Mouse (Mus musculus): ENCODE data around the gene Ap3d1. TPM values are rescaled to one million over a fixed set of nuclear protein-coding genes. Genes with fewer than 3 reads are reported as not detected.

Ap3d1 gene
- polyA plus RNA-seq, 1 experiment from 2014 or later, result 125 TPM

DNA sequence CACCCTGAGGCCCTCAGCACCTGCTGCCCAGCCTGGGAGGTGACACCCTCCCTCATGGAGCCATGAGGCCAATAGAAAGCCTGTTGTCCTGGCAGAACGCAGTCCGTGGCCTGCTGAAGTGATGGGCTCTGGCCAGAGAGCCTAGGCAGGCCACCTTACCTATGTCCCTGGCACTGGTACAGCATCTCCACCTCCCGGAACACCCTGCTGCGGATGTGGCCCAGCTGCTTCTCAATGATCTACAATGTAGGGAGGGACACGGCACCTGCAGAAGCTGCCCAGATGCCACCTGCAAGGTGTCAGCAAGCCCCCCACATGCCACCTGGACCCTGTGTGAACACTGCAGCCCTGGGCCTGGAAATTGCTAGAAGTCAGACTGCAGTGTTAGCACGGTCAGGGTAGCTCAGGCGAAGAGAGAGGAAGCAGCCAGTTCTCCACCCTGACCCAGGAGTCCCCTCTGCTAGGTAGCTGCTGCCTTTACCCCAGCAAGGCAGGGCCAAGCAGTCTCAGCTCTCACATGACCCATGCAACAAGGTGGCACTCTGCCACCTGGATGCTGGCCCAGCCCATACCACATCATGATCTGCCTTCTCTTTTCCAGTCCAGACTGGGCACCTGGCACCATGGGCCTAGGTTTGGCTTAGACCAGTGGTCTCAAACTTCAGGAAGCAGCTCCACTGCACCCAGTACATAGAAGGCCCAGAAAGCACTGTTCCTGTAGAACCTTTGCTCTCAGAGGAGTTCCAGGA, 72.2 kb downstream of the Ap3d1 start:
- 93% methylated on average over 7 of the region's 7 CpGs for WGBS
- Histone ChIP-seq H3K27me3 (ENCODE audit: control insufficient read depth, insufficient read depth, low read length) (no peaks in the 10 kb centered on the region), H3K4me2 (ENCODE audit: low read depth, low read length) (no peak overlapping the region), H3K36me3 (ENCODE audit: control insufficient read depth, insufficient read depth, low read length) (peaks cover 55% of the 10 kb centered on the region), H3K9ac (replicated peaks; ENCODE audit: low read depth, low read length) (no peak overlapping the region), H3K9me3 (ENCODE audit: control insufficient read depth, low read length) (no peaks in the 10 kb centered on the region), H3K27ac (ENCODE audit: low read depth, low read length) (0 out of 2 replicates have a peak overlapping the region, but pooled peaks have one; percentile 35), H3K4me3 (ENCODE audit: low read depth, low read length) (no peak overlapping the region), H3K4me1 (ENCODE audit: control insufficient read depth, insufficient read depth, low read length) (peaks cover 29% of the 10 kb centered on the region)
- ATAC-seq (ENCODE audit: low read depth), result no peak

DNA sequence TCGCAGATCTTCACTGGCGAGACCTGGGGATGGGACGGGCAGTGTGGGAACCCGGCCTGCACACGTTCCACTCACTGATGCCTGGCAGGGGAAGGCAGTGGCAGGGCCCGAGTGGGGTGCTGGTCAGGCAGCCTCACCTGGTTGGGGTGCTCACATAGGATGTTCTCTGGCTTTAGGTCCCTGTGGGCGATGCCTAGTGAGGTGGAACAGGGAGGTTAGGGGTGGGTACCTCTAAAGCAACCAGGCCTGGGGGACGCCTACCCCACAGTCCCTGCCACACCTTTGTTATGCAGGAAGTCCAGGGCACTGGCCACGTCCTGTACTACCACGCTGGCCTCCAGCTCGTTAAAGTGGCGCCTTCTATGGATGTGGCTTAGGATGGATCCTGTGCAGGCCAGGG, 73.0 kb downstream of the Ap3d1 start:
- WGBS, result 90% methylated on average over 12 of the region's 12 CpGs
- Histone ChIP-seq H3K4me1 (ENCODE audit: control insufficient read depth, insufficient read depth, low read length) (peaks cover 20% of the 10 kb centered on the region), H3K36me3 (ENCODE audit: control insufficient read depth, insufficient read depth, low read length) (peaks cover 55% of the 10 kb centered on the region)

DNA sequence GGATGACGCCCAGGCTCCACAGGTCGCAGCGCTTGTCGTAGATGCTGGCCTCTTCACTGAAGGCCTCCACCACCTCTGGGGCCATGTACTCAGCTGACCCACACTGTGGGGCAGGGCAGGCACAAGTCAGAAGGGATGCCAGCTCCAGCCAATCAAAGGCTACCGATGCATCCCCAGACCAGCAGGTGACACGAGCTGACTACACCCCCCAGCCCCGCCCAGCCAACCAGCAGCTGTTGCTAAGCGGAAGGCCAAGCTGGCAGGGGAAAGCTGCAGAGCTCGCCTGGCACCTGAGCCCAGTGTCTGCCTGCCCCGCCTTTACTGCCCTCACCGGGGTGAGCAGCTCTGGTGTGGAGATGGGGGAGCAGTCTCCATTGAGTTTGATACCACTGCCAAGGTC, 73.5 kb downstream of the Ap3d1 start:
- no peak overlapping the region for H3K27ac ChIP-seq (ENCODE audit: low read depth, low read length)
- H3K4me1 ChIP-seq (ENCODE audit: control insufficient read depth, insufficient read depth, low read length), result peaks cover 16% of the 10 kb centered on the region
- 81% methylated on average over 11 of the region's 11 CpGs for WGBS
- H3K4me3 ChIP-seq (ENCODE audit: low read depth, low read length), result no peak overlapping the region
- no peak overlapping the region for H3K4me2 ChIP-seq (ENCODE audit: low read depth, low read length)
- no peaks in the 10 kb centered on the region for H3K9me3 ChIP-seq (ENCODE audit: control insufficient read depth, low read length)
- no peaks in the 10 kb centered on the region for H3K27me3 ChIP-seq (ENCODE audit: control insufficient read depth, insufficient read depth, low read length)
- H3K36me3 ChIP-seq (ENCODE audit: control insufficient read depth, insufficient read depth, low read length), result peaks cover 55% of the 10 kb centered on the region
- no peak for ATAC-seq (ENCODE audit: low read depth)
- no peak overlapping the region for H3K9ac ChIP-seq (replicated peaks; ENCODE audit: low read depth, low read length)

More for the DNA sequence above, 73.0 kb downstream of the Ap3d1 start:
- Histone ChIP-seq H3K27ac (ENCODE audit: low read depth, low read length) (no peak overlapping the region), H3K27me3 (ENCODE audit: control insufficient read depth, insufficient read depth, low read length) (no peaks in the 10 kb centered on the region), H3K9me3 (ENCODE audit: control insufficient read depth, low read length) (no peaks in the 10 kb centered on the region), H3K4me3 (ENCODE audit: low read depth, low read length) (no peak overlapping the region), H3K9ac (replicated peaks; ENCODE audit: low read depth, low read length) (no peak overlapping the region), H3K4me2 (ENCODE audit: low read depth, low read length) (no peak overlapping the region)
- no peak for ATAC-seq (ENCODE audit: low read depth)

DNA sequence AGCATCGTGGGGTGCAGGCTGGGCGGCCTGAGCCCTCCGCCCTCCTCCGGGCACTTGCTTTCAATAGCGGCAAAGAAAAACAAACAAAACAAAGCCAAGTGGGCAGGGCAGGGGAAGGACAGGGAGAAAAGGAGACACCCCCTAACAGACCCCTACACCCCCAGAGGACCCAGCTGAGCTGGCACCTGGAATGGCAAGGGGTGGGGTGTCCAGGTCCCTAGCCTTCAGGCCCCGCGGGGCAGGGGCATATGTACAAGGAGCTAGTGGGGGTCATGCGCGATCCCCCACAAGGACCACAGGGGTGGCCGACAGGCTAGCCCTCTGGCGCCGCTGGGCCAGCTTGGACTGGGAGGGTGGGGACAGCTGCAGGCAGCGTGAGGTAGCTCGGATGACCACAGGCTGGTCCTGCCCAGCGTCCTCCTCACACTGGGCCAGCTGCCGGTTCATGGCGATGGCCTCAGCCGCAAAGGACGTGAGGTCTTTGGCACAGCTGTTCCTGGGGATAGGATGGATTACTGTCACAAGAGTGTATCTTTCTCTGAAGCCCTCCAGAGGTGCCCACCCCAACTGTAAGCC, 75.1 kb downstream of the Ap3d1 start:
- Histone ChIP-seq H3K4me2 (ENCODE audit: low read depth, low read length) (no peak overlapping the region), H3K36me3 (ENCODE audit: control insufficient read depth, insufficient read depth, low read length) (peaks cover 55% of the 10 kb centered on the region), H3K27ac (ENCODE audit: low read depth, low read length) (no peak overlapping the region), H3K27me3 (ENCODE audit: control insufficient read depth, insufficient read depth, low read length) (no peaks in the 10 kb centered on the region), H3K4me3 (ENCODE audit: low read depth, low read length) (no peak overlapping the region), H3K9ac (replicated peaks; ENCODE audit: low read depth, low read length) (no peak overlapping the region), H3K4me1 (ENCODE audit: control insufficient read depth, insufficient read depth, low read length) (no peaks in the 10 kb centered on the region; the same call in 1 of the 2 replicates), H3K9me3 (ENCODE audit: control insufficient read depth, low read length) (no peaks in the 10 kb centered on the region)
- ATAC-seq (ENCODE audit: low read depth), result no peak
- 87% methylated on average over 19 of the region's 19 CpGs for WGBS

DNA sequence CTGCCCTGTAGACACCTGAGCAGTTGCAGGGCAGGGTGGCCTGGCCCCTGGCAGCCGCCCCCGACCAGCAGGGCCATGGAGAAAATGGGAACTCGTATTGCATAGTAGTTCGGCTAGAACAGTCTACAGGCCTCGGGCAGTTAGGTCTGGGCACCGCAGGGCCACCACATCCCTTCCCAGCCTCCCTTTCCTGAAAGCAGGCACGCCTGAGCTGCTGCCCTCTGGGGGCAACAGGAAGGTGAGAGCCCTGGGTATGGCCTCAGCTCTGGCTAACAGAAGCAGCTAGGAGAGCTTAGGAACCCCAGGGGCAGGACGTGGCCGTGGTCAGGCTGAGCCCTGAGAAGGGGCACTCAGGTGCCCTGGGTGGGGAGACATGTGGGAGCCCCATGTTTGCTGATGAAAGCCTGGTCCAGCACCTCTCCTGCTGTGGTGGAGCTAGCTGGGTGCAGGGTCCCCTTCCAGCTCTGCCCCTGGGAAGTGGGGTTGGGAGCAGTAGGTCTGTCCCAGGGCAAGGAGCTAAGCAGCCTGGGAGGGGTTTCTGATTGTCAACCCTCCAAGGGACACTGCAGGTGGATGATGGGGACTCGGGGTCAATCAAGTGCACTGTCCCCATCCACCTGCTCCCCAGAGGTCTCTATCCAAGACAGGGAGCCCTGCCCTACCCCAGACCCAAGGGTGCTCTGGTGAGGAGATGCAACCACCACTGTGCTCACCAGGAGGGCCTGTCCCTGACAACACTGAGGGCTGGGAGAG, 75.9 kb downstream of the Ap3d1 start:
- ATAC-seq (ENCODE audit: low read depth), result no peak
- no peak overlapping the region for H3K9ac ChIP-seq (replicated peaks; ENCODE audit: low read depth, low read length)
- 78% methylated on average over 10 of the region's 10 CpGs for WGBS
- H3K4me1 ChIP-seq (ENCODE audit: control insufficient read depth, insufficient read depth, low read length), result no peaks in the 10 kb centered on the region
- no peak overlapping the region for H3K4me3 ChIP-seq (ENCODE audit: low read depth, low read length)
- no peak overlapping the region for H3K4me2 ChIP-seq (ENCODE audit: low read depth, low read length)
- H3K36me3 ChIP-seq (ENCODE audit: control insufficient read depth, insufficient read depth, low read length), result peaks cover 49% of the 10 kb centered on the region
- H3K27me3 ChIP-seq (ENCODE audit: control insufficient read depth, insufficient read depth, low read length), result no peaks in the 10 kb centered on the region
- H3K9me3 ChIP-seq (ENCODE audit: control insufficient read depth, low read length), result no peaks in the 10 kb centered on the region
- no peak overlapping the region for H3K27ac ChIP-seq (ENCODE audit: low read depth, low read length)

DNA sequence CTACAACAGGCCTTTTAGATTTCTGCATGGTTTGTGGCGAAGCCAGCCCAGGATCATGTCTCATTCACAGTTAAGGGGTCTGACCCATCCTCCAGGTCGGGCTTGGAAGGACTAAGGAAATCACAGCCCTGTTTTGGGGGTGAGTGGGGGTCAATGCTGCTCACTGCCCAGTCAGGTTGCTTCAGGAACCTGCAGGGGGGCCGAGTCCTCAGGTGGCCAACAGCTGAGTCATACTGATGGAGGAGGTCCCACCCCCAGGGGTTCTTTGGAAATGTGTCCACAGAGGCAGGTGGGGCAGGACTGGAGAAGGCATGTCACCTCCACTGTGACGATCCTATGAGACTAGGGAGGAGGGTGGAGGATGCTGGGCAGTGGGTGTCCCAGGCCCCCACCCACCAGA, 76.6 kb downstream of the Ap3d1 start:
- H3K36me3 ChIP-seq (ENCODE audit: control insufficient read depth, insufficient read depth, low read length), result peaks cover 45% of the 10 kb centered on the region
- H3K9me3 ChIP-seq (ENCODE audit: control insufficient read depth, low read length), result no peaks in the 10 kb centered on the region
- ATAC-seq (ENCODE audit: low read depth), result no peak
- no peak overlapping the region for H3K9ac ChIP-seq (replicated peaks; ENCODE audit: low read depth, low read length)
- H3K27me3 ChIP-seq (ENCODE audit: control insufficient read depth, insufficient read depth, low read length), result no peaks in the 10 kb centered on the region
- WGBS, result 71% methylated on average over 4 of the region's 4 CpGs
- H3K4me1 ChIP-seq (ENCODE audit: control insufficient read depth, insufficient read depth, low read length), result no peaks in the 10 kb centered on the region
- no peak overlapping the region for H3K27ac ChIP-seq (ENCODE audit: low read depth, low read length)
- H3K4me2 ChIP-seq (ENCODE audit: low read depth, low read length), result no peak overlapping the region
- H3K4me3 ChIP-seq (ENCODE audit: low read depth, low read length), result no peak overlapping the region

DNA sequence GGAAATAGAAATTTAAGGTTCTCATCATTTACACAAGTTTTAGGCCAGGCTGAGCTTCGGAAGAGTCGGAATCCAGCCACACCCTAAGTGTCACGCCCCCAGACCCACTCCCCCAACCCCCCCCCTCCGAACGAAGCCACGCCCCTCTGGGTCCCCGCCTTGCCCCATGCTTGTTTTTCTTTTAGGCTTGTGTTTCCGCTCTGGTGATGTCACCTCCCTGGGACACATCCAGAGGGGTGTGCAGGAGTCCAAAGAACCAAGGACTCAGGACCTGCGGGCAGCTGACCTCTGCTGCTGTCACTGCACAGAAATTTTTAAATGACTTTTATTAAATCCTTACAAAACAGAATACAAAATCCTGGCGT, 77.1 kb downstream of the Ap3d1 start:
- no peak overlapping the region for H3K4me3 ChIP-seq (ENCODE audit: low read depth, low read length)
- no peak overlapping the region for H3K9ac ChIP-seq (replicated peaks; ENCODE audit: low read depth, low read length)
- H3K27me3 ChIP-seq (ENCODE audit: control insufficient read depth, insufficient read depth, low read length), result no peaks in the 10 kb centered on the region
- no peak overlapping the region for H3K27ac ChIP-seq (ENCODE audit: low read depth, low read length)
- H3K9me3 ChIP-seq (ENCODE audit: control insufficient read depth, low read length), result no peaks in the 10 kb centered on the region
- ATAC-seq (ENCODE audit: low read depth), result no peak
- no peak overlapping the region for H3K4me2 ChIP-seq (ENCODE audit: low read depth, low read length)
- H3K4me1 ChIP-seq (ENCODE audit: control insufficient read depth, insufficient read depth, low read length), result no peaks in the 10 kb centered on the region
- 22% methylated on average over 10 of the region's 10 CpGs for WGBS
- peaks cover 42% of the 10 kb centered on the region for H3K36me3 ChIP-seq (ENCODE audit: control insufficient read depth, insufficient read depth, low read length)

DNA sequence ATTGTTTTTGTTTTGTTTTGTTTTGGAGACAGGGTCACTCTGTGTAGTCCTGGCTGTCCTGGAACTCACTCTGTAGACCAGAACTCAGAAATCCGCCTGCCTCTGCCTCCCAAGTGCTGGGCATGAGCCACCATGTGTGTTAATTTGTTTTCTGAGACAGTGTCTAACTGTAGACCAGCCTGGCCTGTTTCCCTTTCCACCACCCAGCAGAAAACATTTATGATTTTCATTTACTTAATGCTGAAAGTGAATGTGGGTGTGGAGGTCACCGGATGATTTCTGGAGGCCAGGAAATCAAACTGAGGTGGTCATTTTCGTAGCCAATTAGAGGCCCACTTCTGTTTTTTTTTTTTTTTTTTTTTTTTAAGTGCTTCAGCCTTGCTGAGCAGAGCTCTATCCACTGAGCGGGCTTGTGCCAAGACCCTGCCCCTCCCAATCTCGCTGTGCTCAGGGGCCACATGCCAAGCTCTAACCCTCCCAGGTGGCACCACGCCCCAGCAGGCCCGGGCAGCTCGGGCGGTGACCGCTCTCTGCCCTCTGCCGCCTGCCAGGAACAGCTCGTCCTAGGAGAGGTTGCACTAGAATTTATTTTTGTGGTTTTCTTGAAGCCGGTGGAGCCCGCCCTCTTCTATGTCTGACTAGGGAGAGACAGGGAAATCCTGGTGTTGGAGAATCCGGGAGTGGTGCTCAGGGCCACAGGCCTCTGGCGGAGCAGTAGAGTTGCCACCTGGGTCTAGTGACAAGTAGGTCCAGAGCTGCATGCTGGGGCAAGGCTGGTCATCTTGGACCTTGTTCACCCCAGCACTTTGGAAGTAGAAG, 77.7 kb downstream of the Ap3d1 start:
- Histone ChIP-seq H3K27me3 (ENCODE audit: control insufficient read depth, insufficient read depth, low read length) (no peaks in the 10 kb centered on the region), H3K27ac (ENCODE audit: low read depth, low read length) (no peak overlapping the region), H3K36me3 (ENCODE audit: control insufficient read depth, insufficient read depth, low read length) (peaks cover 37% of the 10 kb centered on the region), H3K9ac (replicated peaks; ENCODE audit: low read depth, low read length) (no peak overlapping the region), H3K4me1 (ENCODE audit: control insufficient read depth, insufficient read depth, low read length) (no peaks in the 10 kb centered on the region), H3K9me3 (ENCODE audit: control insufficient read depth, low read length) (no peaks in the 10 kb centered on the region), H3K4me2 (ENCODE audit: low read depth, low read length) (no peak overlapping the region), H3K4me3 (ENCODE audit: low read depth, low read length) (no peak overlapping the region)
- peak; percentile 3; the same call in 1 of the 2 replicates for ATAC-seq (ENCODE audit: low read depth)
- WGBS, result 44% methylated on average over 16 of the region's 16 CpGs
